Mouse (Mus musculus) heart, embryonic 14.5 days (tissue): ENCODE measurements around the gene H2-M10.1. TPM values are rescaled to one million over a fixed set of nuclear protein-coding genes. Genes with fewer than 3 reads are reported as not detected.

Experiments
- ATAC-seq: fragments of 200-750 bp; cut with Nextera tagmentation; 2 replicates; pipeline ENCODE4 v1.8.0; 2017; ENCODE audit warnings: low read depth, moderate TSS enrichment; ENCODE audit not compliant: insufficient number of reproducible peaks, insufficient read depth, low FRiP score
- H3K27ac ChIP-seq, 2 experiments: fragments of 200-500 bp in 1 of 2; fragments of 300-500 bp in 1 of 2; sonication (generic) in 1 of 2; replicated peaks in 1 of 2; 2 replicates each; pipeline ENCODE4 v1.5.1; 2012 to 2014; ENCODE audit warnings: low read depth in 2 of 2, low read length in 2 of 2, control low read depth in 1 of 2, mild to moderate bottlenecking in 1 of 2, mixed read lengths in 1 of 2; ENCODE audit not compliant: control insufficient read depth in 1 of 2, insufficient read depth in 1 of 2
- H3K27me3 ChIP-seq: fragments of 300-500 bp; sonication (generic); 2 replicates; pipeline ENCODE4 v1.6.1; 2014; ENCODE audit warnings: mild to moderate bottlenecking, low read length, control low read depth; ENCODE audit not compliant: control insufficient read depth, insufficient read depth
- H3K36me3 ChIP-seq: fragments of 300-500 bp; sonication (generic); 2 replicates; pipeline ENCODE4 v1.6.1; 2014; ENCODE audit warnings: mild to moderate bottlenecking, control low read depth, low read length, mixed read lengths; ENCODE audit not compliant: control insufficient read depth, insufficient read depth
- H3K4me1 ChIP-seq, 2 experiments: fragments of 200-500 bp in 1 of 2; fragments of 300-500 bp in 1 of 2; sonication (generic) in 1 of 2; 2 replicates each; pipeline ENCODE4 v1.6.1; 2012 to 2014; ENCODE audit warnings: low read length in 2 of 2, control low read depth in 1 of 2, mixed read lengths in 1 of 2; ENCODE audit not compliant: control insufficient read depth in 2 of 2, insufficient read depth in 2 of 2
- H3K4me2 ChIP-seq: fragments of 300-500 bp; sonication (generic); 2 replicates; pipeline ENCODE4 v1.6.1; 2014; ENCODE audit warnings: mild to moderate bottlenecking, low read length
- H3K4me3 ChIP-seq, 2 experiments: fragments of 200-500 bp in 1 of 2; fragments of 300-500 bp in 1 of 2; sonication (generic) in 1 of 2; 2 replicates each; pipeline ENCODE4 v1.5.1; 2012 to 2014; ENCODE audit warnings: low read length in 2 of 2, mild to moderate bottlenecking in 2 of 2, control low read depth in 1 of 2, low read depth in 1 of 2, moderate library complexity in 1 of 2; ENCODE audit not compliant: control insufficient read depth in 1 of 2, insufficient read depth in 1 of 2
- H3K9ac ChIP-seq: fragments of 300-500 bp; sonication (generic); 2 replicates; pipeline ENCODE4 v1.6.1; 2014; ENCODE audit warnings: mild to moderate bottlenecking, low read length
- H3K9me3 ChIP-seq: fragments of 300-500 bp; sonication (generic); 2 replicates; pipeline ENCODE4 v1.6.1; 2016; ENCODE audit warnings: low read length, control low read depth; ENCODE audit not compliant: control insufficient read depth
- WGBS: fragments of 180-500 bp; shearing (Covaris S2); extraction: QIAGEN DNeasy Blood & Tissue Kit; methylation state at CpG from one replicate; pipeline ENCODE4 v1.1.7; 2014; 5-methylcytosine and 5-hydroxymethylcytosine counted together
- polyA plus RNA-seq: library from polyadenylated mRNA; unstranded; fragments of >200 nt; fragmentation: Nextera tagmentation; extraction: Ambion mirVana; gene quantifications from 2 replicates; pipeline ENCODE4 v1.2.1, GENCODE M21; 2014

Gene H2-M10.1
- polyA plus RNA-seq, 1 experiment from 2014 or later = not detected

GRCm38 (mm10) chr17:36273796-36274195 lies 52.2 kb downstream of the H2-M10.1 start:
- ATAC-seq = no peak
- no peak overlapping the region for H3K4me3 ChIP-seq
- whole genome bisulfite sequencing = 84% methylated on average over 4 of the region's 4 CpGs
- no peak overlapping the region for H3K27ac ChIP-seq
- no peak overlapping the region for H3K4me2 ChIP-seq
- peaks cover 28% of the 10 kb centered on the region for H3K36me3 ChIP-seq
- no peaks in the 10 kb centered on the region for H3K27me3 ChIP-seq
- H3K4me1 ChIP-seq = peaks cover 8 to 26% of the 10 kb centered on the region in 2 experiments
- no peaks in the 10 kb centered on the region for H3K9me3 ChIP-seq
- H3K9ac ChIP-seq = no peak overlapping the region

Other genes starting within 250 kb of the H2-M10.1 start
- gene Gm19684, start 204.5 kb downstream of the H2-M10.1 start, polyA plus RNA-seq = not detected in 2 replicates
- not detected in 2 replicates for gene Gm7030, start 196.7 kb downstream of the H2-M10.1 start, polyA plus RNA-seq
- gene Gm8909, start 157.6 kb downstream of the H2-M10.1 start, polyA plus RNA-seq = not detected in 2 replicates
- not detected in 2 replicates for gene H2-T3, start 135.9 kb downstream of the H2-M10.1 start, polyA plus RNA-seq
- gene Rpp21, start 68.1 kb downstream of the H2-M10.1 start, polyA plus RNA-seq = 108 and 111 TPM in 2 replicates
- gene Trim39, start 53.9 kb downstream of the H2-M10.1 start, polyA plus RNA-seq = 8.7 and 9.5 TPM in 2 replicates
- not detected in 2 replicates for gene H2-M10.2, start 39.7 kb downstream of the H2-M10.1 start, polyA plus RNA-seq
- not detected in 2 replicates for gene H2-M10.3, start 42.3 kb upstream of the H2-M10.1 start, polyA plus RNA-seq
- gene H2-M10.4, start 136.2 kb upstream of the H2-M10.1 start, polyA plus RNA-seq = not detected in 2 replicates
- gene H2-M11, start 220.9 kb upstream of the H2-M10.1 start, polyA plus RNA-seq = not detected in 2 replicates